Mouse (Mus musculus) forebrain, postnatal 0 days (tissue): ENCODE results near the gene Tubb1. TPM values are rescaled to one million over a fixed set of nuclear protein-coding genes. Genes with fewer than 3 reads are reported as not detected.
A peak's percentile ranks its signal among the peaks of the same experiment; 100 is the strongest.

Experiments used
- ATAC-seq: fragments of 200-750 bp; cut with Nextera tagmentation; 2 replicates; pipeline ENCODE4 v1.8.0; 2017; ENCODE audit warnings: mild to moderate bottlenecking, moderate library complexity
- DNase-seq: peaks from one replicate; pipeline ENCODE4 v3.0.0-alpha.2; 2015
- H3K27ac ChIP-seq: fragments of 300-500 bp; sonication (generic); 2 replicates; pipeline ENCODE4 v1.5.1; 2014; ENCODE audit warnings: low read depth, mild to moderate bottlenecking, antibody characterized with exemption, low read length, moderate library complexity, mixed read lengths
- H3K27me3 ChIP-seq: fragments of 300-500 bp; sonication (generic); 2 replicates; pipeline ENCODE4 v1.6.1; 2014; ENCODE audit warnings: mild to moderate bottlenecking, low read length, mixed read lengths; ENCODE audit not compliant: insufficient read depth
- H3K36me3 ChIP-seq: fragments of 300-500 bp; sonication (generic); 2 replicates; pipeline ENCODE4 v1.6.1; 2014; ENCODE audit warnings: mild to moderate bottlenecking, moderate library complexity; ENCODE audit not compliant: insufficient read depth
- H3K4me1 ChIP-seq: fragments of 300-500 bp; sonication (generic); 2 replicates; pipeline ENCODE4 v1.6.1; 2014; ENCODE audit warnings: antibody characterized with exemption; ENCODE audit not compliant: insufficient read depth
- H3K4me2 ChIP-seq: fragments of 300-500 bp; sonication (generic); 2 replicates; pipeline ENCODE4 v1.6.1; 2014; ENCODE audit warnings: low read depth, mild to moderate bottlenecking, moderate library complexity
- H3K4me3 ChIP-seq: fragments of 300-500 bp; sonication (generic); 2 replicates; pipeline ENCODE4 v1.5.1; 2014; ENCODE audit warnings: low read depth, low read length, mixed read lengths
- H3K9ac ChIP-seq: fragments of 300-500 bp; sonication (generic); 2 replicates; pipeline ENCODE4 v1.6.1; 2014; ENCODE audit warnings: mild to moderate bottlenecking
- H3K9me3 ChIP-seq: fragments of 300-500 bp; sonication (generic); 2 replicates; pipeline ENCODE4 v1.6.1; 2016; ENCODE audit warnings: low read length
- CTCF ChIP-seq: sonication (generic); IDR thresholded peaks from 2 replicates; pipeline ENCODE4 v1.5.1; 2016; ENCODE audit warnings: antibody characterized with exemption, control low read depth, low read depth
- WGBS: fragments of 180-500 bp; shearing (Covaris S2); extraction: QIAGEN DNeasy Blood & Tissue Kit; methylation state at CpG from one replicate; pipeline ENCODE4 v1.1.7; 2014; 5-methylcytosine and 5-hydroxymethylcytosine counted together
- polyA plus RNA-seq: library from polyadenylated mRNA; unstranded; fragments of >200 nt; fragmentation: Nextera tagmentation; extraction: Ambion mirVana; gene quantifications from 2 replicates; pipeline ENCODE4 v1.2.1, GENCODE M21; 2015
- total RNA-seq: library from RNA; depleted of rRNA; stranded (reverse); fragments of >200 nt; gene quantifications from 2 replicates; pipeline ENCODE4 v1.2.3, GENCODE M21; 2014; rRNA removed

Gene Tubb1
- total and polyA plus RNA-seq, 2 experiments from 2014 or later = 0.11 to 0.38 TPM

DNA sequence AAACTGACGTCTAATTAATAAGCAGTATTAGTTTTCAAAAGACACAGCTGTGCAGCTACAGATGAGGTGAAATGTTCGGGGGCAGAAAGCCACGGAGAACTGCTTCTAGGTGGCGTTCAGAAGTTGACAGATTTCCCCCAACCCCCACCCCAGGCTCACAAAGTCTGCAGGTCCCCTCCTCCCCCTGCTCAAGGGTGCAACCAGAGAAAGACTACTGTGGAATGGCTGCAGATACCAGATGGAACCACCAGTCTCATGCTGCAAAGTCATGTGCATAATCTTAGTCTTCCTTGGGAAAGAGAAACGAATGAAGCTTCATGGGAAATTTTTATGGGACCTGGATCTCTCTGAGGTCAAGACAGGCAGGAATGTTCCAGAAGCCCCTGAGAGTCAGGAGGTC is 51.8 kb downstream of the Tubb1 start:
- Histone ChIP-seq H3K27ac (no peak overlapping the region), H3K4me3 (no peak overlapping the region), H3K9me3 (no peaks in the 10 kb centered on the region), H3K4me1 (no peaks in the 10 kb centered on the region), H3K4me2 (no peak overlapping the region), H3K27me3 (no peaks in the 10 kb centered on the region), H3K9ac (no peak overlapping the region), H3K36me3 (no peaks in the 10 kb centered on the region)
- TF ChIP-seq CTCF = no peak
- DNase-seq (no peak), ATAC-seq (peak; percentile 50; the same call in 1 of the 2 replicates)
- WGBS = 35% methylated on average over 5 of the region's 5 CpGs

DNA sequence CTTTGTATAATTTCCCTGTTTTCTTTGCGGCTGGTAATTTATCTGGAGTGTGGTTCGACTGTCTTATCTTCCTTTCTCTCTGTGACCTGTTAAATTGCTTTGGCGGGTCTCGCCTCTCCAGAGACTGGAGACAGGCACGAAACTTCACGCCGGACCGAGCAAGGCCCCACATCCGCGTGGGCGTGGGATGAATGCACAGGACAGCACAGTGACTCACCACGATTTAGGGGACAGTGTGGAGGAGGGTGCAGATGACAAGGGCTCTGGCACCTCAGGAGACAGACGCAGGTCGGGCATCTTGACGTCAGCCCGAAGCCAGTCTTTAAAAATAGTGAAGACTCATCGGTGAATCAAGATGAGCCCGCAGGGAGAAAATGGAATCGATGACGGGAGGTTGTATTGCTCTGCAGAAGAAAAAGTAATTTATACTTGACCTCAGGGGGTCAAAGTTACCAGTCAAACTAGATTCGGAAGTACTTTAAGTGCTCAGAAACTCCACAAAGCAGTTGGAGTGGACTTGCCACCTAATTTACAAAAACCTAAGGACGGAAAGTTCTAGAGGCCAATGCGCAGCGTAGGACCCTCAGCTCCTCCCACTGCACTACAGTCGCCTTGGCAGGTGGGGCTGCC is 52.5 kb downstream of the Tubb1 start:
- no peak for ATAC-seq
- Histone ChIP-seq H3K36me3 (no peaks in the 10 kb centered on the region), H3K9ac (no peak overlapping the region), H3K4me1 (no peaks in the 10 kb centered on the region), H3K4me2 (no peak overlapping the region), H3K27me3 (no peaks in the 10 kb centered on the region), H3K4me3 (no peak overlapping the region), H3K9me3 (no peaks in the 10 kb centered on the region), H3K27ac (no peak overlapping the region)
- DNase-seq = no peak
- no peak for TF ChIP-seq CTCF
- WGBS = 83% methylated on average over 25 of the region's 25 CpGs

Other genes with a start within 250 kb of the Tubb1 start
- 1,201 and 1,512 TPM in 2 replicates for gene Gnas, start 166.4 kb upstream of the Tubb1 start, total RNA-seq
- gene Gnas, start 166.4 kb upstream of the Tubb1 start, polyA plus RNA-seq = 1,404 and 1,604 TPM in 2 replicates
- not detected in 2 replicates for gene Gm20721, start 104.0 kb upstream of the Tubb1 start, total RNA-seq
- gene Gm20721, start 104.0 kb upstream of the Tubb1 start, polyA plus RNA-seq = 8.6 and 10.5 TPM in 2 replicates
- 45.6 and 65.6 TPM in 2 replicates for gene Nelfcd, start 34.9 kb upstream of the Tubb1 start, total RNA-seq
- gene Nelfcd, start 34.9 kb upstream of the Tubb1 start, polyA plus RNA-seq = 75.7 and 90.7 TPM in 2 replicates
- gene Ctsz, start 11.7 kb upstream of the Tubb1 start, total RNA-seq = 53.9 and 59.9 TPM in 2 replicates
- gene Ctsz, start 11.7 kb upstream of the Tubb1 start, polyA plus RNA-seq = 72.3 and 74.7 TPM in 2 replicates
- gene Atp5e, start 13.4 kb downstream of the Tubb1 start, total RNA-seq = 587 and 783 TPM in 2 replicates
- gene Atp5e, start 13.4 kb downstream of the Tubb1 start, polyA plus RNA-seq = 714 and 873 TPM in 2 replicates
- gene Prelid3b, start 22.4 kb downstream of the Tubb1 start, total RNA-seq = 68.7 and 77.2 TPM in 2 replicates
- 106 and 107 TPM in 2 replicates for gene Prelid3b, start 22.4 kb downstream of the Tubb1 start, polyA plus RNA-seq
- gene Zfp831, start 192.8 kb downstream of the Tubb1 start, total RNA-seq = under 0.01 and 0.15 TPM in 2 replicates
- 0.02 TPM in 1 of 2 replicates, not detected in the other for gene Zfp831, start 192.8 kb downstream of the Tubb1 start, polyA plus RNA-seq